7 mouse cellular contexts compared by ENCODE assay signal in genomic region chr9:122084175-122084574, GRCm38 (mm10). TPM values are rescaled to one million over a fixed set of nuclear protein-coding genes. Genes with fewer than 3 reads are reported as not detected.
A peak's percentile ranks its signal among the peaks of the same experiment; 100 is the strongest.
DNase-seq lines count a peak whose midpoint lies in the region; ATAC-seq lines count a peak whose summit lies in the region.

No protein-coding gene starts in this region.

- ATAC-seq in megakaryocyte, adult 5-6 weeks (ENCODE audit: poor library complexity, severe bottlenecking) = no peak

- DNase-seq in adipocyte (ENCODE audit: low spot score) = peak; percentile 53
- DNase-seq in adrenal gland, postnatal 25 days = peak; percentile 44
- peak; percentile 54 to 72 for DNase-seq in heart, postnatal 14 days
- DNase-seq in lung, adult 18-20 months = peak; percentile 83 to 88
- DNase-seq in right cerebral cortex, postnatal 36 days (ENCODE audit: low spot score in 2 of 2) = no peak
- DNase-seq in B cell, adult 2 months = no peak

- intact Hi-C loops in heart, postnatal 14 days (cut with DNase I) = loop anchor here (2.0 kb wide), 1 partner anchor 61 kb away; no protein-coding TSS in a partner anchor

RNA-seq across cellular contexts. Expression of gene Snrk, which starts 32.9 kb away (rescaled TPM):
- 177 and 190 TPM in 2 replicates for total RNA-seq in adrenal gland, postnatal 25 days (2021)
- 100 to 1,000 TPM; 173 to 206 TPM for total RNA-seq in heart, postnatal 14 days (2021)
- 56.3 and 63.6 TPM in 2 replicates for total RNA-seq in megakaryocyte, adult 5-6 weeks (2015)
- 76.9 and 85.5 TPM in 2 replicates for total RNA-seq in megakaryocyte, adult 5-6 weeks (2017)

Comparison
In these comparisons a context has a peak if more than half of its experiments do, and no peak if none do; other contexts are left out.
1. DNase-seq: peak in adipocyte (single experiment), adrenal gland, postnatal 25 days (single experiment), heart, postnatal 14 days (2 of 2) and lung, adult 18-20 months (2 of 2); none in right cerebral cortex, postnatal 36 days (0 of 2) and B cell, adult 2 months (0 of 2).